Mouse (Mus musculus): Measurements from ENCODE around the gene Cilp.
A peak's percentile ranks its signal among the peaks of the same experiment; 100 is the strongest.
"Not testable (repeated sequence)": the region's sequence is repeated elsewhere in the genome, so short reads cannot be mapped to it uniquely, and the experiment has no call there.

Cilp gene

GRCm38 (mm10) chr9:65264959-65265358, at the start of gene Cilp:
Gene Cilp (plus strand): TSS chr9:65265180.
- DNase-seq (ENCODE audit: low read depth, low spot score): no peak

- no peak for DNase-seq (ENCODE audit: low read depth, low spot score)
These were observed 49.4 kb upstream of the Cilp start for GRCm38 (mm10) chr9:65215494-65216126.

GRCm38 (mm10) chr9:65216972-65217371, 48.0 kb upstream of the Cilp start:
- peak; percentile 70 for DNase-seq (ENCODE audit: low read depth, low spot score)

DNA sequence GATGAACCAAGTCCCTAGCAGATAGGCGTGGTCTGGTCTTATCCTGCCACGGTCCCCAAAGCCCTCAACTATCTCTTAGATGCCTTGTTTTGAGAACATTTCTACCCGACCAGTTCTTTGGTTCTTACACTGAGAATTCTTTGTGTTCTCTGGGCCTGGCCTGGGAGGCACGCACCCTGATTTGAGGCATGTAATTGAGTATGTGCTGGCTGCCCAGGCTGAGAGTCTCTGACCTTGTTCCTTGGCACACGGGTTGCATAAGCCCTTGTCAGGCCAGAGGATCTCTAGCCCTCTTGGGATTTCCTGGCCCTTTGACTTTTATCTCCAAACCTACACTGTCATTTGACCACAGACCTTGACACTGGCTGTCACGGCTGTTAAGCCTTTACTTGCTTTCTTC, 47.3 kb upstream of the Cilp start:
- DNase-seq (ENCODE audit: low read depth, low spot score): no peak

DNA sequence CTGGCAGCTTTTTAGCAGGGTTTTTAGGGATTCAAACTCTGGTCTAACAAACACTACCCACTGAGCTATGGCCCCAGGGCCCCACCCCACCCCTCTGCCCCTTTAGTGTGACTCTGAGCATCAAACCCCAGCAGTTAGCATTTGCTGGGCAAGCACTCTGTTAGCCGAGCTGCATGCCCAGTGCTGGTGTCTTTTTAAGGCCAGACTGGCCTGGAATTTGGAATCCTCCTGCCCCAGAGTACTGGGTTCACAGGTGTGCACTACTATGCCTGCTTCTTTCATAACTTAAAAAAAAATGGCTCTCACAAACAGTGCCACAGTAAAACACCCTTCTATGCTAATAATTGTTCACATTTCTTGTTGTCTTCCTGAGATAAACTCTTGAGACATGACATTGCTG, 46.1 kb upstream of the Cilp start:
- no peak for DNase-seq (ENCODE audit: low read depth, low spot score)

DNA sequence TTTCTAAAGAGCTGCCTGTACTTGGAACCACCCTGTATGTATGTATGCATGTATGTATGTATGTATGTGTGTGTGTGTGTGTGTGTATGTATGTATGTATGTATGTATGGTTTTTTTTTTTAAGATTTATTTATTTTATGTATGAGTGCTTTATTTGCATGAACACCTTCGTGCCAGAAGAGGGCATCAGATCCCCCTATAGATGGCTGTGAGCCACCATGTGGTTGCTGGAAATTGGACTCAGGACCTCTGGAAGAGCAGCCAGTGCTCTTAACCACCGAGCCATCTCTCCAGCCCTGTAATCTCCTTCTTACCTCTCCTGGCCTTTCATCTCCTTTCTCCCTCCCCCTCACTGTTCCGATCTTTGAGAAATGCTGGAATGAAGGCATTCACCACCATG, 44.6 kb upstream of the Cilp start:
- not testable (repeated sequence) for DNase-seq (ENCODE audit: low read depth, low spot score)

GRCm38 (mm10) chr9:65223927-65224326, 41.1 kb upstream of the Cilp start:
- no peak for DNase-seq (ENCODE audit: low read depth, low spot score)

DNA sequence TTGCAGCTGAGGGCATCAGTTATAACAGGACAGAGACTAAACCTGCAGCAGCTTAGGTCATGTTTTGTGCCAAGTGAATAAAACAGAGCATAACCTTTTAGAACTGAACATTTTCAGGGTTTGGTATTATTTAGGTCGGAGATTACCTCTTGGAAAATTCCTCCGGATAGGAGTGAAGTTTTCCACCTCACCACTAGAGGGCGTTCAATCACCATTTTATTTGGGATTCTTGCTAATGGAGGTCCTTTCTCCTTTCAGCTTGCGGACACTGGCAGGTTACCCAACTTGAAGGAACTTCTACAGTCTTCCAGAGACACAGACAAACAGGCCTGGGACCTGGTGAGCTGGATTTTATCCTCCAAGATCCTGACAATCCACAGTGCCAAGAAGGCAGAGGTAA, 39.2 kb upstream of the Cilp start:
- DNase-seq (ENCODE audit: low read depth, low spot score): peak; percentile 12

- peak; percentile 33 for DNase-seq (ENCODE audit: low read depth, low spot score)
These were observed 34.7 kb upstream of the Cilp start for GRCm38 (mm10) chr9:65230250-65230649.

GRCm38 (mm10) chr9:65231284-65231683, 33.7 kb upstream of the Cilp start:
- DNase-seq (ENCODE audit: low read depth, low spot score): no peak

DNA sequence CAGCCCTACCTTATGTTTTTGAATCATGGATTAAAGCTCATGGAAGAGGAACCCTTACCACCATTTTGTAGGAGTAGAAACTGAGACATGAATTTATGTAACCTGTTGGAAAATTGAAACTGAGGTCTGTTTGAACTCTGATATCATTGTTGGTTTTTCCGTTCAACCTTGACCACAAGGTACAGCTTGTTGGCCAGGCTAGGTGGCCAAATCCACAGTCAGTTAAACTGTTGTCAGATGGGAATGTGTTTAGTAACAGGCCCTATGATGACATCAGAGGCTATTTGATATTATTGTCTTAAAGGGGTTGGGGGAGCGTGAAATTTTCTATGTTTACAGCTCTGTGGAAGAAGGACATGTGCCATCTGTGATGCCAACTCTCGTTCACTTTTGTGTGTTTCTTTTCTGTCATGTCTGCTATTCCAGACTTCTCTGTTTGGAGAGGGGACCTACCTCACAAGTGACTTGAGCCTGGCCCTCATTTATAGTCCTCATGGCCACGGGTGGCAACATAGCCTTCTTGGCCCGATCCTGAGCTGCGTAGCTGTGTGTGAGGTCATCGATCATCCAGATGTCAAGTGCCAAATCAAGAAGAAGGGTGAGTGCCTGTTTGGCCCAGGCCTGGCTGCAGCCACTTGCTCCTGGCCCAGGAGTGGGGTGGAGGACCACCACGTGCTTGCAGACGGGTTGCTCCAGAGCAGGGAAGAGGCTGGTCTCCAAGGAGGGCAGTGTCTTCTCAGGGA, 31.6 kb upstream of the Cilp start:
- no peak for DNase-seq (ENCODE audit: low read depth, low spot score)

- no peak for DNase-seq (ENCODE audit: low read depth, low spot score)
These were observed 30.2 kb upstream of the Cilp start for GRCm38 (mm10) chr9:65234734-65235133.

GRCm38 (mm10) chr9:65235601-65236000, 29.4 kb upstream of the Cilp start:
- DNase-seq (ENCODE audit: low read depth, low spot score): no peak

GRCm38 (mm10) chr9:65237616-65238015, 27.4 kb upstream of the Cilp start:
- DNase-seq (ENCODE audit: low read depth, low spot score): no peak

GRCm38 (mm10) chr9:65238191-65238760, 26.7 kb upstream of the Cilp start:
- DNase-seq (ENCODE audit: low read depth, low spot score): no peak

- no peak for DNase-seq (ENCODE audit: low read depth, low spot score)
These were observed 25.8 kb upstream of the Cilp start for GRCm38 (mm10) chr9:65239176-65239575.

DNA sequence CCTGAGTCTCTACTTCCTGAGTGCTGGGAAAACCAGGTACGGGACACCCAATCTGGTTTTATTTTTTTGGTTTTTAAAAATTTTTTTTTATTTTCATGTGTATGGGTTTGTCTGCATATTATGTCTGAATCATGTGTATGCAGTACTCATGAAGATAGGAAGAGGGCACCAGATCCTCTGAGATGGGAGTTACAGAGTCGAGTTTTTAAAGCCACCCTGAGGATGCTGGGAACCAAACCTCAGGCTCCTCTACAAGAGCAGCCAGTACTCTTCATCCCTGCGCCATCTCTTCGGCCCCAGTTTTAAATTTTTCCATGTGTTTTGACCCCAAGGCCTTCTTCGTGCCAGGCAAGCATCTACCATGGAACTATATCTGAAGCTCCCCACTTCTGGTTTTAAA, 25.2 kb upstream of the Cilp start:
- no peak for DNase-seq (ENCODE audit: low read depth, low spot score)

- DNase-seq (ENCODE audit: low read depth, low spot score): no peak
These were observed 24.4 kb upstream of the Cilp start for GRCm38 (mm10) chr9:65240587-65240986.

GRCm38 (mm10) chr9:65241973-65242372, 23.0 kb upstream of the Cilp start:
- no peak for DNase-seq (ENCODE audit: low read depth, low spot score)

DNA sequence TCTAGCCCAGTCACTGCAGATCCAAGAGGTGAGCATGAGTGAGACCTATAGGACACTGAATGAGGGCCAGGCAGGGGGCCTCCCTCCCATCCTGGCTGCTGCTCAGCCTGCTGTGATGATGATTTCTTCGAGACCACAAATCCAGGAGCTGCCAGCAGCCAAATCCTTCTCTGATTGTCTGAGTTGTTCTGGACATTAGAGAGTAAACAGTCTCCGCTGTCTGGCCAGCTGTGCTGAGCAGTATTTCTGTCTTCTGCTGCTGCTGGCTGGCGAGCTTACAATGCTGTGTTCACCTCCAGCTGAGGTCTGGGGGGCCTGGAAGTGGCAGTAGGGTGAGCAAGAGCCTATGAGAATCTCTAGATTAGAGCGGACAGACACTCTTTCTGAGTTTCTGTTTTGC, 21.7 kb upstream of the Cilp start:
- DNase-seq (ENCODE audit: low read depth, low spot score): no peak

- no peak for DNase-seq (ENCODE audit: low read depth, low spot score)
These were observed 20.8 kb upstream of the Cilp start for GRCm38 (mm10) chr9:65244036-65244806.

Data from CD4-positive, CD25-positive, alpha-beta regulatory T cell, adult 2 months (primary cell).